Mouse (Mus musculus) spleen, embryonic (tissue): ENCODE measurements around the gene Cavin1.

Experiments used
- CTCF ChIA-PET: fragments of 350-600 bp; sonication (Branson Sonifier 250); formaldehyde crosslinking; loops from one replicate; lab custom pipeline; 2022; lab: Charles Lee

Cavin1 gene

DNA sequence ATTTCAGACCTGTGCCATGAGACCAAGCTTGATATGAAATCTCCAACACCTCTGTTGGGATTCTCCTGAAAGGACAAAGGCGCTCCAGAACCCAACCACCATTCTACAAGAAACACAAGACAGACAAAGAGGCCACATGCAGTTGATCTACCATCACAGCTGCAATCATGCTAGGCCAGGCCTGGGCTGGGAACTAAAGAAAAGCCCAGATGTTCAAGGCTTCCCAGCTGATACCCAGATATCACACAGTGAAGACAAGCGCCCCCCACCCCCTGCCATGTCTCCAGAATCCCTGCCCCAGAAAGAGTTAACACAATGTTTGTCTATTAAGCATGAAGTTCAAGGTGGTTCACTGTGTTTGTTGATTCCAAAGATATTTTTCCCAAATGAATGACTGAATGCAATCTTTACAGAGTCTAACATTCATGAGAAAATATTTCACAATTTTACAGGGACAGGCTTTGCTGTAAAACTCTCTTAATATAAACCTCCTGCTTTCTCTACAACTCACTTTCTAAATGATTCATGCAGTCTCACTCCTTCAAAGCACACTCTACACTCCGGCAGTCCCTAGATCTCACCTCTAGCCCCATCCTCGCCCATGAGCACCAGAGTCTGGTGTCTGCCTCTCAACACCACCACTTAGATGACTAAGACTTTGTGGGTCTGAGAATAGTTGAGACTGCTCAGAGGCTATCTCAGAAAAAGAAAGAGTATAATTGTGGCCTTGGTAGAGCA is 49.6 kb downstream of the Cavin1 start:
- CTCF ChIA-PET, result interaction anchor here (0.6 to 0.8 kb wide), 2 partner anchors 34 to 108 kb away, joined by 4 to 8 read pairs; no protein-coding TSS in a partner anchor

DNA sequence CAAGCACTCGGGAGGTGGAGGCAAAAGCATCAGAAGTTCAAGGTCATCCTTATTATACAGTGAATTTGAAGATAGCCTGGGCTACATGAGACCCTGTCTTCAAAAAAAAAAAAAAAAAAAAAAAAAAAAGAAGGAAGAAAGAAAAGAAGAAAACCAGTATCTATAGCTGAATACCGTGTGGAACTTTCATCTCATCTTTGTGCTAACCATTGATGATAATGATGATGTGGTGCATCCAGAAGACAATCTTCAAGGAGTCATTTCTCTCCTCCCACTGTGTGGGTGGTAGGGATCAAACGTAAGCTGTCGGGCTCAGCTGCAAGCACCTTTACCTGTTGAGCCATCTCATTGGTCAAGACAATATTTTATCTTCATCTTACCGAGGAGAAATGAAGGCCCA is 52.7 kb downstream of the Cavin1 start:
- CTCF ChIA-PET, result interaction anchor here (0.6 kb wide), 1 partner anchor 226 kb away, joined by 3 read pairs; no protein-coding TSS in a partner anchor

DNA sequence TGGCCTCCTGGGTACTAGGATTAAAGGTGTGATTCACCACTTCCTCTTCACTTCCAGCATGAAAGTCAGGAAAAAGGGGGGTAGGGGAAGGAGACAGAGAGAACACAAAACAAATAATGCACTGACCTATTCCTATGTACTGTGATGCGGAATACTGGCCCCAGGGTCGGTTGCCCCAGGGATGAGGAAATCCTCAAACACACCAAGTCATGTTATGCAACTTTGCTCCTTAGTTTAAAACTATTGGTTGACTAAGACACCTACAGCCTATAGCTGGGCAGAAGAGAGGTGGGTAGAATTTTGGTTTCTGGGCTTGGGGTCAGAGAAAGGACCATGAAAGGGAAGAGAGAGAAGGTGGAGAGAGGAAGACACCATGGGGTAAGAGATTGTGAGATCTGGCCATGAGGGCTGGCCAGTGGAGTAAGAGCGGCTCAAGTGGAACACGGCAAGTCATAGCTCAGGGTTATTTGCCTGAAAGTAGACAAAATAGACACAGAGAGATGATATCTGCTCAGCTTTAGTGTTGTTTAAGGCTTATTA is 54.2 kb downstream of the Cavin1 start:
- CTCF ChIA-PET, result no interaction called here

GRCm38 (mm10) chr11:100915063-100915462 is 55.6 kb downstream of the Cavin1 start:
- CTCF ChIA-PET, result no interaction called here

GRCm38 (mm10) chr11:100914415-100914814 is 56.3 kb downstream of the Cavin1 start:
- CTCF ChIA-PET, result interaction anchor here (0.5 kb wide), 1 partner anchor 68 kb away, joined by 5 read pairs; no protein-coding TSS in a partner anchor

DNA sequence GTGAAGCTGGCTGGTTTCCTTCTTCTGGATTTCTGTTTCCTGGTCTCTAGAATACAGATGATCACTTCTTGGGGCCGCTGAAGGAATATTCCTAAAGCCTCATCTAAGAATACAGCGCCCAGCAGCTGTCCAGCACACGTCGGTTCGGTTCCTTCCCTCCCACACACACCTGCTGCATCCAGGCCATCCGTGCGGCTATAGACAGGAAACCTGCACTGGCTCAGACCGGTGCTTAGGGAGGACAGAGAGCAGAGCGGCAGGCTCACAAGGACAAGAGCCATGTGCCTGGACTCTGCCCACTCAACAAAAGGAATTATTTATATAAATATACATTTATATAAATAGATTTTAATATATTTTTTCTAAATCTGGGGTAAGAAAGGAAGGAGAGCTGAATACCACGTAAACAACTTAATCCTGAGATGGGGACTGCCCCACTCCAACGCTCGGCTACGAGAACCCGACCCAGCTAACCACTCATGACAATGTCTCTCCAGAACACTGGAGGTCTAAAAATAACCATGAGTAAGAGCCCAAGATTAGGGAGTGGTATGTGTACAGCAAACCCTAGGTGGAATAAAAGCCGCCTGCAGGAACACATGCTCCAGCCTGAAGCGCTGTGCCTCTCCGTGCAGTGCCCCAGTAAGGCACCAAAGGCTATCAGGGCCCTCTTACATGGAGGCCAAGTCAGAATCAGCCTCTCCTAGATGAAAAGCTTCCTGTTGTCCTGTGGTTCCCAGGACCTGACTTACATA is 58.1 kb downstream of the Cavin1 start:
- CTCF ChIA-PET, result no interaction called here

- CTCF ChIA-PET, result no interaction called here
These were observed 62.1 kb downstream of the Cavin1 start for GRCm38 (mm10) chr11:100908567-100908966.

- CTCF ChIA-PET, result interaction anchor here (0.6 kb wide), 1 partner anchor 52 kb away, joined by 3 read pairs; no protein-coding TSS in a partner anchor
These were observed 62.6 kb downstream of the Cavin1 start for GRCm38 (mm10) chr11:100908112-100908511.

- CTCF ChIA-PET, result interaction anchor here (0.5 to 0.8 kb wide), 2 partner anchors 34 to 164 kb away, joined by 3 to 10 read pairs; no protein-coding TSS in a partner anchor
These were observed 63.8 kb downstream of the Cavin1 start for GRCm38 (mm10) chr11:100906885-100907284.
